Mouse (Mus musculus) G1E (cell line): Measurements from ENCODE around the gene Foxj2. TPM values are rescaled to one million over a fixed set of nuclear protein-coding genes. Genes with fewer than 3 reads are reported as not detected.
A peak's percentile ranks its signal among the peaks of the same experiment; 100 is the strongest.

Source experiments
- ATAC-seq: 2 replicates; pipeline ENCODE4 v1.8.0; 2016; ENCODE audit warnings: mild to moderate bottlenecking; ENCODE audit not compliant: insufficient number of reproducible peaks, poor library complexity, low FRiP score, severe bottlenecking; ENCODE audit errors: extremely low read depth
- DNase-seq: peaks from one replicate; pipeline ENCODE4 v3.0.0; 2012; ENCODE audit warnings: low spot score
- H3K27me3 ChIP-seq: 2 replicates; pipeline ENCODE4 v1.6.1; 2012; ENCODE audit warnings: mild to moderate bottlenecking, low read length, inconsistent platforms; ENCODE audit not compliant: insufficient read depth
- H3K36me3 ChIP-seq: replicated peaks from 2 replicates; pipeline ENCODE3; 2012; ENCODE audit warnings: mild to moderate bottlenecking, inconsistent platforms
- H3K4me1 ChIP-seq: 2 replicates; pipeline ENCODE4 v1.6.1; 2012; ENCODE audit warnings: low read depth, low read length, inconsistent platforms, mixed read lengths; ENCODE audit not compliant: insufficient read depth
- H3K4me3 ChIP-seq: 2 replicates; pipeline ENCODE4 v1.5.1; 2012; ENCODE audit warnings: low read depth, mild to moderate bottlenecking, inconsistent platforms, low read length, moderate library complexity, mixed read lengths
- H3K9me3 ChIP-seq: replicated peaks from 2 replicates; pipeline ENCODE4 v1.6.1; 2012; ENCODE audit warnings: inconsistent platforms
- CTCF ChIP-seq: IDR thresholded peaks from 2 replicates; pipeline ENCODE4 v1.5.1; 2012; ENCODE audit warnings: low read depth, low read length, inconsistent platforms, mixed read lengths
- GATA1 ChIP-seq: IDR thresholded peaks from 2 replicates; pipeline ENCODE4 v1.6.1; 2012; ENCODE audit warnings: borderline replicate concordance, low read length, inconsistent platforms, mixed read lengths
- GATA2 ChIP-seq: IDR thresholded peaks from 2 replicates; pipeline ENCODE4 v1.6.1; 2012; ENCODE audit warnings: low read depth, low read length, inconsistent platforms, borderline replicate concordance
- POLR2AphosphoS5 ChIP-seq: IDR thresholded peaks from 2 replicates; pipeline ENCODE4 v1.6.1; 2012; ENCODE audit warnings: low read depth, low read length, inconsistent platforms; ENCODE audit not compliant: insufficient replicate concordance
- TAL1 ChIP-seq: conservative IDR thresholded peaks from 2 replicates; pipeline ENCODE4 v1.6.1; 2012; ENCODE audit warnings: low read depth, low read length, inconsistent platforms, mixed read lengths
- polyA plus RNA-seq: library from polyadenylated mRNA; stranded (reverse); fragments of >175 nt; gene quantifications from 2 replicates; pipeline ENCODE4 v1.2.3, GENCODE M21; 2012
- total RNA-seq, 2 experiments: library from RNA; stranded (forward) in 1 of 2; stranded (reverse) in 1 of 2; fragments of 200-1000 nt in 1 of 2; fragments of >200 nt in 1 of 2; fragmentation: Nextera tagmentation in 1 of 2; gene quantifications; 2 replicates each; pipeline ENCODE4 v1.2.3; 2014 to 2017

The Foxj2 gene
- total and polyA plus RNA-seq, 3 experiments: 3.9 to 27.8 (median 18.6) TPM

- no peaks in the 10 kb centered on the region for H3K9me3 ChIP-seq
- no peaks in the 10 kb centered on the region for H3K27me3 ChIP-seq
- no peak for DNase-seq
- no peak for TF ChIP-seq TAL1
- TF ChIP-seq POLR2AphosphoS5: no peak
- no peak for TF ChIP-seq CTCF
- TF ChIP-seq GATA1: no peak
- no peak for TF ChIP-seq GATA2
- ATAC-seq: no peak
- H3K4me1 ChIP-seq: peaks cover 30% of the 10 kb centered on the region
- H3K36me3 ChIP-seq: peaks cover 92% of the 10 kb centered on the region
- H3K4me3 ChIP-seq: no peak overlapping the region
These were observed 60.2 kb downstream of the Foxj2 start for GRCm38 (mm10) chr6:122879781-122880505.

GRCm38 (mm10) chr6:122881287-122881686 lies 61.6 kb downstream of the Foxj2 start:
- DNase-seq (no peak), ATAC-seq (no peak)
- TF ChIP-seq POLR2AphosphoS5: no peak
- no peak for TF ChIP-seq CTCF
- no peak for TF ChIP-seq GATA1
- Histone ChIP-seq H3K36me3 (peaks cover 99% of the 10 kb centered on the region), H3K4me3 (no peak overlapping the region), H3K27me3 (no peaks in the 10 kb centered on the region), H3K9me3 (no peaks in the 10 kb centered on the region), H3K4me1 (peaks cover 22% of the 10 kb centered on the region)

GRCm38 (mm10) chr6:122883603-122884002 lies 63.9 kb downstream of the Foxj2 start:
- peaks cover 99% of the 10 kb centered on the region for H3K36me3 ChIP-seq
- TF ChIP-seq CTCF (no peak), GATA2 (no peak), GATA1 (no peak), POLR2AphosphoS5 (no peak), TAL1 (no peak)
- no peak for DNase-seq
- peaks cover 8% of the 10 kb centered on the region for H3K4me1 ChIP-seq
- H3K27me3 ChIP-seq: no peaks in the 10 kb centered on the region
- no peak for ATAC-seq
- H3K4me3 ChIP-seq: no peak overlapping the region
- no peaks in the 10 kb centered on the region for H3K9me3 ChIP-seq

- no peak overlapping the region for H3K4me3 ChIP-seq
- no peak for ATAC-seq
- no peak for DNase-seq
- no peak for TF ChIP-seq GATA2
- H3K9me3 ChIP-seq: no peaks in the 10 kb centered on the region
- no peaks in the 10 kb centered on the region for H3K4me1 ChIP-seq
- H3K27me3 ChIP-seq: no peaks in the 10 kb centered on the region
- H3K36me3 ChIP-seq: peaks cover 80% of the 10 kb centered on the region
These were observed 69.9 kb downstream of the Foxj2 start for GRCm38 (mm10) chr6:122889599-122889998.

GRCm38 (mm10) chr6:122892442-122893049 lies 72.8 kb downstream of the Foxj2 start:
- Histone ChIP-seq H3K27me3 (no peaks in the 10 kb centered on the region), H3K36me3 (peaks cover 57% of the 10 kb centered on the region), H3K4me3 (no peak overlapping the region), H3K4me1 (no peaks in the 10 kb centered on the region), H3K9me3 (no peaks in the 10 kb centered on the region)
- DNase-seq (peak; percentile 39), ATAC-seq (no peak)
- TF ChIP-seq CTCF (peak; percentile 65), TAL1 (no peak)

Other genes with a start within 250 kb of the Foxj2 start
- gene Apobec1, start 217.5 kb upstream of the Foxj2 start, total RNA-seq (2014; fragmentation: Nextera tagmentation): 26.6 and 26.8 TPM in 2 replicates
- gene Apobec1, start 217.5 kb upstream of the Foxj2 start, total RNA-seq (2017): 7.0 and 7.2 TPM in 2 replicates
- gene Apobec1, start 217.5 kb upstream of the Foxj2 start, polyA plus RNA-seq: 0.43 and 0.51 TPM in 2 replicates
- not detected in 2 replicates for gene Gdf3, start 209.8 kb upstream of the Foxj2 start, total RNA-seq (2014; fragmentation: Nextera tagmentation)
- gene Gdf3, start 209.8 kb upstream of the Foxj2 start, total RNA-seq (2017): 0.05 and 0.06 TPM in 2 replicates
- 0.04 and 0.09 TPM in 2 replicates for gene Gdf3, start 209.8 kb upstream of the Foxj2 start, polyA plus RNA-seq
- gene Dppa3, start 193.5 kb upstream of the Foxj2 start, total RNA-seq (2014; fragmentation: Nextera tagmentation): not detected in 2 replicates
- not detected in 2 replicates for gene Dppa3, start 193.5 kb upstream of the Foxj2 start, total RNA-seq (2017)
- not detected in 2 replicates for gene Dppa3, start 193.5 kb upstream of the Foxj2 start, polyA plus RNA-seq
- gene Nanog, start 112.4 kb upstream of the Foxj2 start, total RNA-seq (2014; fragmentation: Nextera tagmentation): not detected in 2 replicates
- 0.12 and 0.27 TPM in 2 replicates for gene Nanog, start 112.4 kb upstream of the Foxj2 start, total RNA-seq (2017)
- gene Nanog, start 112.4 kb upstream of the Foxj2 start, polyA plus RNA-seq: not detected in 2 replicates
- gene Slc2a3, start 18.3 kb upstream of the Foxj2 start, total RNA-seq (2014; fragmentation: Nextera tagmentation): 375 and 431 TPM in 2 replicates
- gene Slc2a3, start 18.3 kb upstream of the Foxj2 start, total RNA-seq (2017): 371 and 387 TPM in 2 replicates
- gene Slc2a3, start 18.3 kb upstream of the Foxj2 start, polyA plus RNA-seq: 73.2 and 97.6 TPM in 2 replicates
- not detected in 2 replicates for gene C3ar1, start 36.2 kb downstream of the Foxj2 start, total RNA-seq (2014; fragmentation: Nextera tagmentation)
- 0.23 and 0.38 TPM in 2 replicates for gene C3ar1, start 36.2 kb downstream of the Foxj2 start, total RNA-seq (2017)
- gene C3ar1, start 36.2 kb downstream of the Foxj2 start, polyA plus RNA-seq: not detected in 2 replicates
- 30.8 and 40.5 TPM in 2 replicates for gene Necap1, start 54.6 kb downstream of the Foxj2 start, total RNA-seq (2014; fragmentation: Nextera tagmentation)
- gene Necap1, start 54.6 kb downstream of the Foxj2 start, total RNA-seq (2017): 19.4 and 19.9 TPM in 2 replicates
- gene Necap1, start 54.6 kb downstream of the Foxj2 start, polyA plus RNA-seq: 8.1 and 10.4 TPM in 2 replicates
- gene Clec4a1, start 101.9 kb downstream of the Foxj2 start, total RNA-seq (2014; fragmentation: Nextera tagmentation): 2.0 TPM in 1 of 2 replicates, not detected in the other
- 0.05 TPM in 1 of 2 replicates, not detected in the other for gene Clec4a1, start 101.9 kb downstream of the Foxj2 start, total RNA-seq (2017)
- not detected in 2 replicates for gene Clec4a1, start 101.9 kb downstream of the Foxj2 start, polyA plus RNA-seq
- not detected in 2 replicates for gene Clec4a3, start 132.6 kb downstream of the Foxj2 start, total RNA-seq (2014; fragmentation: Nextera tagmentation)
- not detected in 2 replicates for gene Clec4a3, start 132.6 kb downstream of the Foxj2 start, total RNA-seq (2017)
- not detected in 2 replicates for gene Clec4a3, start 132.6 kb downstream of the Foxj2 start, polyA plus RNA-seq
- gene Clec4a4, start 170.5 kb downstream of the Foxj2 start, total RNA-seq (2014; fragmentation: Nextera tagmentation): not detected in 2 replicates
- not detected in 2 replicates for gene Clec4a4, start 170.5 kb downstream of the Foxj2 start, total RNA-seq (2017)
- not detected in 2 replicates for gene Clec4a4, start 170.5 kb downstream of the Foxj2 start, polyA plus RNA-seq
- not detected in 2 replicates for gene Clec4b1, start 230.0 kb downstream of the Foxj2 start, total RNA-seq (2014; fragmentation: Nextera tagmentation)
- gene Clec4b1, start 230.0 kb downstream of the Foxj2 start, total RNA-seq (2017): not detected in 2 replicates
- not detected in 2 replicates for gene Clec4b1, start 230.0 kb downstream of the Foxj2 start, polyA plus RNA-seq